Mouse (Mus musculus): ENCODE measurements around the gene Focad. TPM values are rescaled to one million over a fixed set of nuclear protein-coding genes. Genes with fewer than 3 reads are reported as not detected.

The Focad gene
- total RNA-seq, 1 experiment: 14.7 TPM

GRCm38 (mm10) chr4:88090316-88090715, 4.1 kb upstream of the Focad start:
- Histone ChIP-seq H3K27ac (ENCODE audit: insufficient read depth, low read depth, low read length, poor library complexity, severe bottlenecking) (no peak overlapping the region), H3K36me3 (ENCODE audit: control insufficient read depth, insufficient read depth, low read length, poor library complexity, severe bottlenecking) (no peaks in the 10 kb centered on the region), H3K9me3 (ENCODE audit: control insufficient read depth, insufficient read depth, low read depth, low read length) (no peaks in the 10 kb centered on the region), H3K9ac (ENCODE audit: insufficient read depth, low read depth, low read length, poor library complexity, severe bottlenecking) (no peak overlapping the region), H3K4me1 (ENCODE audit: control insufficient read depth in 2 of 2, insufficient read depth in 2 of 2, low read length in 2 of 2, poor library complexity in 1 of 2) (no peaks in the 10 kb centered on the region), H3K4me3 (ENCODE audit: insufficient read depth in 1 of 2, low read depth in 1 of 2, low read length in 2 of 2, poor library complexity in 1 of 2, severe bottlenecking in 1 of 2) (no peak overlapping the region)
- no peak for DNase-seq (ENCODE audit: low read depth, low spot score)
- TF ChIP-seq ZC3H11A (IDR thresholded peaks at IDR 0.05; ENCODE audit: borderline replicate concordance, low read depth, low read length) (no peak), CHD2 (IDR thresholded peaks at IDR 0.05; ENCODE audit: low read depth, low read length) (no peak), ZNF384 (IDR thresholded peaks at IDR 0.05; ENCODE audit: low read depth, low read length) (no peak), HCFC1 (IDR thresholded peaks at IDR 0.05; ENCODE audit: borderline replicate concordance, insufficient read depth, low read length) (no peak), MAFK (IDR thresholded peaks at IDR 0.05; ENCODE audit: insufficient read depth, low read depth, low read length) (no peak)
- in situ Hi-C loops (cut with MboI; ENCODE audit: low sequenced_read_pairs in 2 of 2, unreplicated experiment in 2 of 2): no loop called here

DNA sequence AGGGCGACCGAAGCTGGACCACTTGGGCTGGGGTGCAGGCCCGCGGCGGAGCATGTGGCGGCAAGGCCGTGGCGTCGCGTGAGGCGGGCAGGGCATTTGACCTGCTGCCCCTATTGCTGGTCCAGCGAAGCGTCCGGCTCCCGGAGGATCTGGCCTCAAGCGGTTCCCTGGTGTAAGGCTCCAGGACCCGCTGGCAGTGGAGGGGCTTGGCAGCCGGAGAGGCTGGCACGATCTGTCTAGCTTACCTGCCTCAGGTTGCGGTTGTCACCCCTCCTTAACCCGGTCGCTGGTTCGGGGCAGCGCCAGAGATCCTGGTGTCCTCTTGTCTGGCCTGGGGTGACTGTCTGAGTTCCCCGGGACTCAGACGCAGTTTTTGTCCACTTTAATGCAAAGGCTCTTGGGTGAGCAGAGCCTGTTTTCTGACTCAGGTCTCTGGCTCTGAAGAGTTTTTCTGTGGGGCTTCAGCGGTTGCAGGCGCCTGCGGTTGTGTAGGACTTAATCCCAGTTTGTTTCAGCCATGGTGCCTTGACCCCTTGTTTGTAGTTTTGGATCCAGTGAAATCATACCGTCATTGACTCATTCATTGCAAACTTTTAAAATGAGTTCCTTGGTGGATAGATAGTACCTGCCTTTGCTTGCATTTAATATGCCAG, 465 bp downstream of the Focad start:
- no peaks in the 10 kb centered on the region for H3K36me3 ChIP-seq (ENCODE audit: control insufficient read depth, insufficient read depth, low read length, poor library complexity, severe bottlenecking)
- H3K9me3 ChIP-seq (ENCODE audit: control insufficient read depth, insufficient read depth, low read depth, low read length): no peaks in the 10 kb centered on the region
- no peak overlapping the region for H3K27ac ChIP-seq (ENCODE audit: insufficient read depth, low read depth, low read length, poor library complexity, severe bottlenecking)
- DNase-seq (ENCODE audit: low read depth, low spot score): peak; percentile 24
- no peaks in the 10 kb centered on the region for H3K4me1 ChIP-seq (ENCODE audit: control insufficient read depth in 2 of 2, insufficient read depth in 2 of 2, low read length in 2 of 2, poor library complexity in 1 of 2)
- in situ Hi-C loops (cut with MboI; ENCODE audit: low sequenced_read_pairs in 2 of 2, unreplicated experiment in 2 of 2): no loop called here
- no peak for TF ChIP-seq CHD2 (IDR thresholded peaks at IDR 0.05; ENCODE audit: low read depth, low read length)
- TF ChIP-seq HCFC1 (IDR thresholded peaks at IDR 0.05; ENCODE audit: borderline replicate concordance, insufficient read depth, low read length): no peak
- TF ChIP-seq MAFK (IDR thresholded peaks at IDR 0.05; ENCODE audit: insufficient read depth, low read depth, low read length): no peak
- TF ChIP-seq ZNF384 (IDR thresholded peaks at IDR 0.05; ENCODE audit: low read depth, low read length): no peak
- no peak for TF ChIP-seq ZC3H11A (IDR thresholded peaks at IDR 0.05; ENCODE audit: borderline replicate concordance, low read depth, low read length)
- peak overlapping the region; percentile 82 to 97 for H3K4me3 ChIP-seq (ENCODE audit: insufficient read depth in 1 of 2, low read depth in 1 of 2, low read length in 2 of 2, poor library complexity in 1 of 2, severe bottlenecking in 1 of 2)
- H3K9ac ChIP-seq (ENCODE audit: insufficient read depth, low read depth, low read length, poor library complexity, severe bottlenecking): peak overlapping the region; percentile 84

DNA sequence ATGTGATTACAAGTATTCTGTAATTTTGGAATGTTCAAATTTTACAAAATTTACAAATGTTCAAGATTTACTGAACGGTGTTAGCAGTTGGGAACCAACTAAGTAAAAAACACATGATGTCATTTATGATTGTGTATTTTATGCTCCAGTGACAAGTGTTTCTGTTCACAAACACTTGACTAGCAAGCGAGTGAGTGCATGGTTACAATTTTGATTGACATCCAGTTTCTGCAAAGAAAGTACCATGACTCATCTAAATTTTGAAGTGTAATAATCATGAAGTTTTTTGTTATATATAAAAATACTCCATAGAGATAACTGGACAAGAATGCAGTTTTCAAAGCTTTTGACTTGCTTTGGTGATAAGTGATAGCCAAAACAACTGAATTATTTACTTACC, 1.3 kb downstream of the Focad start:
- TF ChIP-seq ZC3H11A (IDR thresholded peaks at IDR 0.05; ENCODE audit: borderline replicate concordance, low read depth, low read length) (no peak), ZNF384 (IDR thresholded peaks at IDR 0.05; ENCODE audit: low read depth, low read length) (no peak), CHD2 (IDR thresholded peaks at IDR 0.05; ENCODE audit: low read depth, low read length) (no peak), MAFK (IDR thresholded peaks at IDR 0.05; ENCODE audit: insufficient read depth, low read depth, low read length) (no peak)
- no peak overlapping the region for H3K9ac ChIP-seq (ENCODE audit: insufficient read depth, low read depth, low read length, poor library complexity, severe bottlenecking)
- no peak overlapping the region for H3K27ac ChIP-seq (ENCODE audit: insufficient read depth, low read depth, low read length, poor library complexity, severe bottlenecking)
- H3K4me3 ChIP-seq (ENCODE audit: insufficient read depth in 1 of 2, low read depth in 1 of 2, low read length in 2 of 2, poor library complexity in 1 of 2, severe bottlenecking in 1 of 2): no peak overlapping the region
- DNase-seq (ENCODE audit: low read depth, low spot score): no peak
- no peaks in the 10 kb centered on the region for H3K9me3 ChIP-seq (ENCODE audit: control insufficient read depth, insufficient read depth, low read depth, low read length)
- no peaks in the 10 kb centered on the region for H3K4me1 ChIP-seq (ENCODE audit: control insufficient read depth in 2 of 2, insufficient read depth in 2 of 2, low read length in 2 of 2, poor library complexity in 1 of 2)
- in situ Hi-C loops (cut with MboI; ENCODE audit: low sequenced_read_pairs in 2 of 2, unreplicated experiment in 2 of 2): no loop called here
- H3K36me3 ChIP-seq (ENCODE audit: control insufficient read depth, insufficient read depth, low read length, poor library complexity, severe bottlenecking): no peaks in the 10 kb centered on the region

GRCm38 (mm10) chr4:88108585-88108984, 14.2 kb downstream of the Focad start:
- H3K9ac ChIP-seq (ENCODE audit: insufficient read depth, low read depth, low read length, poor library complexity, severe bottlenecking): no peak overlapping the region
- no peak for DNase-seq (ENCODE audit: low read depth, low spot score)
- in situ Hi-C loops (cut with MboI; ENCODE audit: low sequenced_read_pairs in 2 of 2, unreplicated experiment in 2 of 2): no loop called here
- H3K27ac ChIP-seq (ENCODE audit: insufficient read depth, low read depth, low read length, poor library complexity, severe bottlenecking): no peak overlapping the region
- no peak for TF ChIP-seq HCFC1 (IDR thresholded peaks at IDR 0.05; ENCODE audit: borderline replicate concordance, insufficient read depth, low read length)
- no peak for TF ChIP-seq CHD2 (IDR thresholded peaks at IDR 0.05; ENCODE audit: low read depth, low read length)
- H3K4me3 ChIP-seq (ENCODE audit: insufficient read depth in 1 of 2, low read depth in 1 of 2, low read length in 2 of 2, poor library complexity in 1 of 2, severe bottlenecking in 1 of 2): no peak overlapping the region
- no peaks in the 10 kb centered on the region for H3K36me3 ChIP-seq (ENCODE audit: control insufficient read depth, insufficient read depth, low read length, poor library complexity, severe bottlenecking)
- H3K4me1 ChIP-seq (ENCODE audit: control insufficient read depth in 2 of 2, insufficient read depth in 2 of 2, low read length in 2 of 2, poor library complexity in 1 of 2): no peaks in the 10 kb centered on the region
- H3K9me3 ChIP-seq (ENCODE audit: control insufficient read depth, insufficient read depth, low read depth, low read length): no peaks in the 10 kb centered on the region

DNA sequence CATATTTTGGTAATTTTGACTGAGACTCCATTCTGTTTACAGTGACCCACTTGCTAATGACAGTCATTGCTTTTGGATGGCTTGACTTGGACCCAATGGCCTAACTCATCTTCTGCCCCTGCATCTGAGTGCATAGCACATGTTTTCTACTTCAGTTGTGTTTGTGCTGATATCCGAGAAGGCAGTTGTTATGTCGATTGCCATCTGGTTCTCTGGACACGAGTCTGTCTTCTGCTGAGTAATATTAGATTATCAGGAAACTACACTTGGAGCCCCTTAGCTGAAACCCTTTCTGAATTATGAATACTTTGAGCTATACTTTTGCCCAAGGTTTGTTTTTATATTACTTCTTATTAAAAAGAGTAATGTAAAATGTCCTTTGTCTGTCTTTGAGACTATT, 22.9 kb downstream of the Focad start:
- H3K4me1 ChIP-seq (ENCODE audit: control insufficient read depth in 2 of 2, insufficient read depth in 2 of 2, low read length in 2 of 2, poor library complexity in 1 of 2): no peaks in the 10 kb centered on the region
- no peak overlapping the region for H3K27ac ChIP-seq (ENCODE audit: insufficient read depth, low read depth, low read length, poor library complexity, severe bottlenecking)
- no peak overlapping the region for H3K9ac ChIP-seq (ENCODE audit: insufficient read depth, low read depth, low read length, poor library complexity, severe bottlenecking)
- DNase-seq (ENCODE audit: low read depth, low spot score): no peak
- H3K4me3 ChIP-seq (ENCODE audit: insufficient read depth in 1 of 2, low read depth in 1 of 2, low read length in 2 of 2, poor library complexity in 1 of 2, severe bottlenecking in 1 of 2): no peak overlapping the region
- no peaks in the 10 kb centered on the region for H3K36me3 ChIP-seq (ENCODE audit: control insufficient read depth, insufficient read depth, low read length, poor library complexity, severe bottlenecking)
- H3K9me3 ChIP-seq (ENCODE audit: control insufficient read depth, insufficient read depth, low read depth, low read length): no peaks in the 10 kb centered on the region
- TF ChIP-seq MAFK (IDR thresholded peaks at IDR 0.05; ENCODE audit: insufficient read depth, low read depth, low read length) (no peak), ZNF384 (IDR thresholded peaks at IDR 0.05; ENCODE audit: low read depth, low read length) (no peak), HCFC1 (IDR thresholded peaks at IDR 0.05; ENCODE audit: borderline replicate concordance, insufficient read depth, low read length) (no peak), CHD2 (IDR thresholded peaks at IDR 0.05; ENCODE audit: low read depth, low read length) (no peak), ZC3H11A (IDR thresholded peaks at IDR 0.05; ENCODE audit: borderline replicate concordance, low read depth, low read length) (no peak)
- in situ Hi-C loops (cut with MboI; ENCODE audit: low sequenced_read_pairs in 2 of 2, unreplicated experiment in 2 of 2): no loop called here
